Mouse (Mus musculus): Measurements from ENCODE around the gene Oas1c. TPM values are rescaled to one million over a fixed set of nuclear protein-coding genes. Genes with fewer than 3 reads are reported as not detected.

The Oas1c gene
- polyA plus RNA-seq, 1 experiment from 2014 or later = 0.46 TPM

Small RNAs within 50 kb of the gene (microRNA-seq; reads per million reads assigned to microRNA genes)
- gene Gm22907 = not detected

Other genes with a start within 250 kb of the Oas1c start
- gene Tpcn1, start 223.8 kb downstream of the Oas1c start, polyA plus RNA-seq (2015; fragmentation: Nextera tagmentation; extraction: Ambion mirVana) = 21.0 and 22.3 TPM in 2 replicates
- 0.60 and 0.80 TPM in 2 replicates for gene Iqcd, start 223.5 kb downstream of the Oas1c start, polyA plus RNA-seq (2015; fragmentation: Nextera tagmentation; extraction: Ambion mirVana)
- 16.2 and 17.6 TPM in 2 replicates for gene Rita1, start 199.9 kb downstream of the Oas1c start, polyA plus RNA-seq (2015; fragmentation: Nextera tagmentation; extraction: Ambion mirVana)
- 45.6 and 46.8 TPM in 2 replicates for gene Ddx54, start 199.8 kb downstream of the Oas1c start, polyA plus RNA-seq (2015; fragmentation: Nextera tagmentation; extraction: Ambion mirVana)
- gene Cfap73, start 178.3 kb downstream of the Oas1c start, polyA plus RNA-seq (2015; fragmentation: Nextera tagmentation; extraction: Ambion mirVana) = not detected in 2 replicates
- 0.32 TPM in 1 of 2 replicates, not detected in the other for gene Rasal1, start 163.7 kb downstream of the Oas1c start, polyA plus RNA-seq (2015; fragmentation: Nextera tagmentation; extraction: Ambion mirVana)
- gene Dtx1, start 100.6 kb downstream of the Oas1c start, polyA plus RNA-seq (2015; fragmentation: Nextera tagmentation; extraction: Ambion mirVana) = 6.2 and 7.2 TPM in 2 replicates
- gene Oas2, start 62.7 kb downstream of the Oas1c start, polyA plus RNA-seq (2015; fragmentation: Nextera tagmentation; extraction: Ambion mirVana) = 0.21 and 0.38 TPM in 2 replicates
- 0.11 and 0.25 TPM in 2 replicates for gene Oas3, start 34.9 kb downstream of the Oas1c start, polyA plus RNA-seq (2015; fragmentation: Nextera tagmentation; extraction: Ambion mirVana)
- not detected in 2 replicates for gene Oas1e, start 17.0 kb downstream of the Oas1c start, polyA plus RNA-seq (2015; fragmentation: Nextera tagmentation; extraction: Ambion mirVana)
- not detected in 2 replicates for gene Oas1f, start 34.9 kb upstream of the Oas1c start, polyA plus RNA-seq (2015; fragmentation: Nextera tagmentation; extraction: Ambion mirVana)
- gene Oas1h, start 48.9 kb upstream of the Oas1c start, polyA plus RNA-seq (2015; fragmentation: Nextera tagmentation; extraction: Ambion mirVana) = not detected in 2 replicates
- 0.14 and 0.59 TPM in 2 replicates for gene Oas1g, start 75.1 kb upstream of the Oas1c start, polyA plus RNA-seq (2015; fragmentation: Nextera tagmentation; extraction: Ambion mirVana)
- gene Oas1a, start 95.0 kb upstream of the Oas1c start, polyA plus RNA-seq (2015; fragmentation: Nextera tagmentation; extraction: Ambion mirVana) = 1.2 and 1.5 TPM in 2 replicates
- not detected in 2 replicates for gene Oas1d, start 102.0 kb upstream of the Oas1c start, polyA plus RNA-seq (2015; fragmentation: Nextera tagmentation; extraction: Ambion mirVana)
- 0.15 and 0.19 TPM in 2 replicates for gene Rph3a, start 197.6 kb upstream of the Oas1c start, polyA plus RNA-seq (2015; fragmentation: Nextera tagmentation; extraction: Ambion mirVana)

Data from embryonic facial prominence, embryonic 13.5 days (tissue).